Mouse (Mus musculus) MEL (cell line): Measurements from ENCODE around the gene Kidins220. TPM values are rescaled to one million over a fixed set of nuclear protein-coding genes. Genes with fewer than 3 reads are reported as not detected.

ENCODE experiments used
- DNase-seq: peaks from one replicate; pipeline ENCODE4 v3.0.0; 2011; ENCODE audit warnings: low read depth, low spot score
- H3K27ac ChIP-seq: 2 replicates; pipeline ENCODE4 v1.5.1; 2012; ENCODE audit warnings: low read depth, mild to moderate bottlenecking, control low read depth, low read length, moderate library complexity; ENCODE audit not compliant: control insufficient read depth
- H3K27me3 ChIP-seq, 2 experiments: fragments of 150-350 bp in 1 of 2; sonication (generic) in 1 of 2; 2 replicates each; pipeline ENCODE4 v1.6.1; 2012; ENCODE audit warnings: low read length in 2 of 2, mild to moderate bottlenecking in 2 of 2, improper control_type of control experiment in 1 of 2, moderate library complexity in 1 of 2; ENCODE audit not compliant: insufficient read depth in 2 of 2, control insufficient read depth in 1 of 2
- H3K36me3 ChIP-seq, 2 experiments: 2 replicates each; pipeline ENCODE4 v1.6.1; 2012 to 2014; ENCODE audit warnings: low read length in 2 of 2, improper control_type of control experiment in 1 of 2, inconsistent platforms in 1 of 2, mild to moderate bottlenecking in 1 of 2; ENCODE audit not compliant: insufficient read depth in 2 of 2, control insufficient read depth in 1 of 2
- H3K4me1 ChIP-seq, 2 experiments: fragments of 150-350 bp in 1 of 2; sonication (generic) in 1 of 2; 2 replicates each; pipeline ENCODE4 v1.6.1; 2012; ENCODE audit warnings: low read length in 2 of 2, improper control_type of control experiment in 1 of 2, mild to moderate bottlenecking in 1 of 2; ENCODE audit not compliant: insufficient read depth in 2 of 2, control insufficient read depth in 1 of 2
- H3K4me3 ChIP-seq, 2 experiments: fragments of 150-350 bp in 1 of 2; sonication (generic) in 1 of 2; 2 replicates each; pipeline ENCODE4 v1.5.1; 2012; ENCODE audit warnings: low read depth in 2 of 2, low read length in 2 of 2, mild to moderate bottlenecking in 2 of 2, moderate library complexity in 2 of 2, control low read depth in 1 of 2, improper control_type of control experiment in 1 of 2; ENCODE audit not compliant: control insufficient read depth in 1 of 2, insufficient read depth in 1 of 2
- H3K79me2 ChIP-seq: 2 replicates; pipeline ENCODE4 v1.6.1; 2012; ENCODE audit warnings: mild to moderate bottlenecking, low read length, moderate library complexity; ENCODE audit not compliant: control insufficient read depth, poor library complexity, insufficient read depth
- H3K9ac ChIP-seq: 2 replicates; pipeline ENCODE4 v1.6.1; 2012; ENCODE audit warnings: low read depth, mild to moderate bottlenecking, control low read depth, low read length, moderate library complexity; ENCODE audit not compliant: control insufficient read depth, poor library complexity, severe bottlenecking
- H3K9me3 ChIP-seq: fragments of 150-350 bp; sonication (generic); replicated peaks from 2 replicates; pipeline ENCODE4 v1.6.1; 2012; ENCODE audit warnings: mild to moderate bottlenecking, low read length, improper control_type of control experiment, moderate library complexity; ENCODE audit not compliant: insufficient read depth
- BHLHE40 ChIP-seq: IDR thresholded peaks from 2 replicates; pipeline ENCODE4 v1.6.1; 2012; ENCODE audit warnings: low read depth, mild to moderate bottlenecking, inconsistent platforms, low read length, improper control_type of control experiment, borderline replicate concordance
- CHD1 ChIP-seq: IDR thresholded peaks from 2 replicates; pipeline ENCODE4 v1.6.1; 2012; ENCODE audit warnings: low read depth, mild to moderate bottlenecking, inconsistent platforms, low read length, improper control_type of control experiment
- CHD2 ChIP-seq: IDR thresholded peaks from 2 replicates; pipeline ENCODE4 v1.6.1; 2011; ENCODE audit warnings: low read length, improper control_type of control experiment
- CTCF ChIP-seq, 3 experiments: IDR thresholded peaks in 2 of 3; conservative IDR thresholded peaks in 1 of 3; 2 replicates each; pipeline ENCODE4 v1.5.1; 2011 to 2012; ENCODE audit warnings: low read length in 3 of 3, low read depth in 2 of 3, mild to moderate bottlenecking in 2 of 3, improper control_type of control experiment in 1 of 3, inconsistent platforms in 1 of 3, mixed read lengths in 1 of 3, moderate library complexity in 1 of 3; ENCODE audit not compliant: control insufficient read depth in 1 of 3, insufficient read depth in 1 of 3, poor library complexity in 1 of 3, severe bottlenecking in 1 of 3
- E2F4 ChIP-seq: IDR thresholded peaks from 2 replicates; pipeline ENCODE4 v1.6.1; 2011; ENCODE audit warnings: low read depth, low read length, improper control_type of control experiment, borderline replicate concordance
- EP300 ChIP-seq, 2 experiments: IDR thresholded peaks; 2 replicates each; pipeline ENCODE4 v1.6.1; 2011; ENCODE audit warnings: improper control_type of control experiment in 2 of 2, low read length in 2 of 2, low read depth in 1 of 2, mild to moderate bottlenecking in 1 of 2
- ETS1 ChIP-seq: IDR thresholded peaks from 2 replicates; pipeline ENCODE4 v1.6.1; 2012; ENCODE audit warnings: low read depth, mild to moderate bottlenecking, inconsistent platforms, low read length, improper control_type of control experiment, moderate library complexity
- GABPA ChIP-seq: IDR thresholded peaks from 2 replicates; pipeline ENCODE4 v1.6.1; 2012; ENCODE audit warnings: low read depth, mild to moderate bottlenecking, inconsistent platforms, low read length, improper control_type of control experiment, moderate library complexity
- GATA1 ChIP-seq: IDR thresholded peaks from 2 replicates; pipeline ENCODE4 v1.6.1; 2011; ENCODE audit warnings: low read depth, low read length, improper control_type of control experiment
- KAT2A ChIP-seq: conservative IDR thresholded peaks from 2 replicates; pipeline ENCODE4 v1.6.1; 2012; ENCODE audit warnings: low read depth, low read length, improper control_type of control experiment, inconsistent platforms
- MAX ChIP-seq: IDR thresholded peaks from 2 replicates; pipeline ENCODE4 v1.6.1; 2011; ENCODE audit warnings: low read length, improper control_type of control experiment
- MXI1 ChIP-seq: IDR thresholded peaks from 2 replicates; pipeline ENCODE4 v1.6.1; 2011; ENCODE audit warnings: mild to moderate bottlenecking, low read depth, low read length, improper control_type of control experiment
- MYB ChIP-seq: IDR thresholded peaks from 2 replicates; pipeline ENCODE4 v1.6.1; 2011; ENCODE audit warnings: mild to moderate bottlenecking, low read depth, low read length, improper control_type of control experiment
- POLR2AphosphoS5 ChIP-seq: IDR thresholded peaks from 2 replicates; pipeline ENCODE4 v1.6.1; 2012; ENCODE audit warnings: low read depth, borderline replicate concordance, mild to moderate bottlenecking, inconsistent platforms, low read length, moderate library complexity, mixed read lengths
- RAD21 ChIP-seq: IDR thresholded peaks from 2 replicates; pipeline ENCODE4 v1.6.1; 2011; ENCODE audit warnings: mild to moderate bottlenecking, low read depth, low read length, improper control_type of control experiment
- RCOR1 ChIP-seq: IDR thresholded peaks from 2 replicates; pipeline ENCODE4 v1.6.1; 2012; ENCODE audit warnings: low read depth, mild to moderate bottlenecking, inconsistent platforms, low read length, improper control_type of control experiment
- SIN3A ChIP-seq: IDR thresholded peaks from 2 replicates; pipeline ENCODE4 v1.6.1; 2012; ENCODE audit warnings: low read length, improper control_type of control experiment, inconsistent platforms
- SMC3 ChIP-seq: IDR thresholded peaks from 2 replicates; pipeline ENCODE4 v1.6.1; 2011; ENCODE audit warnings: low read depth, low read length, improper control_type of control experiment
- TBP ChIP-seq: IDR thresholded peaks from 2 replicates; pipeline ENCODE4 v1.8.0; 2011; ENCODE audit warnings: low read depth, low read length, improper control_type of control experiment
- TCF12 ChIP-seq: IDR thresholded peaks from 2 replicates; pipeline ENCODE4 v1.6.1; 2014; ENCODE audit warnings: low read depth, mild to moderate bottlenecking, inconsistent platforms, low read length, improper control_type of control experiment, moderate library complexity
- USF1 ChIP-seq: IDR thresholded peaks from 2 replicates; pipeline ENCODE4 v1.6.1; 2014; ENCODE audit warnings: low read depth, mild to moderate bottlenecking, inconsistent platforms, low read length, improper control_type of control experiment, moderate library complexity
- USF2 ChIP-seq, 2 experiments: IDR thresholded peaks; 2 replicates each; pipeline ENCODE4 v1.6.1; 2011 to 2012; ENCODE audit warnings: improper control_type of control experiment in 2 of 2, low read length in 2 of 2, borderline replicate concordance in 1 of 2, inconsistent platforms in 1 of 2, low read depth in 1 of 2, mild to moderate bottlenecking in 1 of 2; ENCODE audit not compliant: insufficient read depth in 1 of 2
- ZC3H11A ChIP-seq: IDR thresholded peaks from 2 replicates; pipeline ENCODE4 v1.6.1; 2012; ENCODE audit warnings: low read depth, mild to moderate bottlenecking, inconsistent platforms, low read length, improper control_type of control experiment
- ZKSCAN1 ChIP-seq: IDR thresholded peaks from 2 replicates; pipeline ENCODE4 v1.6.1; 2012; ENCODE audit warnings: low read depth, mild to moderate bottlenecking, inconsistent platforms, low read length, improper control_type of control experiment, moderate library complexity
- ZMIZ1 ChIP-seq: IDR thresholded peaks from 2 replicates; pipeline ENCODE4 v1.6.1; 2012; ENCODE audit warnings: low read depth, mild to moderate bottlenecking, inconsistent platforms, low read length, improper control_type of control experiment, moderate library complexity
- polyA plus RNA-seq, 2 experiments: library from polyadenylated mRNA; stranded (reverse) in 1 of 2; unstranded in 1 of 2; fragments of >175 nt in 1 of 2; fragments of >200 nt in 1 of 2; gene quantifications; 2 replicates each; pipeline versions ENCODE4 v1.2.1 to v1.2.4; 2012; ENCODE audit warnings: low replicate concordance in 2 of 2, low read depth in 1 of 2; ENCODE audit not compliant: insufficient read length in 2 of 2, insufficient read depth in 1 of 2, missing spikeins in 1 of 2
- total RNA-seq: library from RNA; depleted of rRNA; stranded (reverse); fragments of 300-350 nt; gene quantifications from 2 replicates; pipeline ENCODE4 v1.2.3, GENCODE M21; 2012

Kidins220 gene
- total and polyA plus RNA-seq, 3 experiments: 26.2 to 124 (median 29.2) TPM

- DNase-seq: peak; percentile 68
Measured at GRCm38 (mm10) chr12:25027416-25027815, 52.7 kb downstream of the Kidins220 start.

DNA sequence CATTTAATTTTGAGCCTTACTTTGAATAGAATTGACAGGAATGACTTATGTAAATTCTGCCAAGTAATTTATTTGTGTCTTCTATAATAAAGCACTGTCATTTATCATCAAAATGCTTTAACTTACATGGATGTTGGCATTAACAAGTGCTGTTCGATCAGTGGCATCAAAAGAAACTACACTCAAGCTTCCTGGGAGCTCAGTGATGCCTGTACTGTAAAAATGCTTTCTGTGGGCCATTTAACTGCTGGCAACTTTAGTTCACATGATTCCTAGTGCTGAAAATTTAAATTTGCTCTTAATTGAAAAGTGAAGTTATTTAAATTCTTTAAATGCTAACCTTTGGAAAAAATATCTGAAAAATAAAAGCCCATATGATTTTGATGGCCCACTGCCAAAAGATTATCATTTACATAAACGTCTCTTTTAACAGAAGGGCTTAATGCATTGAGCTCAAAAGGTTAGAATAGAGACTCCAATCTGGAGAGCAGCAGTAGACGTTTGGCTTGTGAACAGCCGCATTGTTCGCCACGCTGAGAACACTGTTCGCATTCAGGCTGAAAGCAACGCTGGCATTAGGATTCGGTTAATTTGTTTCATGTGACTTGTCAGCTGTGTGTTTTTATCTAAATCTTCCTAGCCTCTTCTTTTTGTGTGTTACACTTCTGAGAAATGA is 59.1 kb downstream of the Kidins220 start:
- H3K9me3 ChIP-seq: no peaks in the 10 kb centered on the region
- H3K4me3 ChIP-seq: no peak overlapping the region
- DNase-seq: peak; percentile 49
- H3K27me3 ChIP-seq: no peaks in the 10 kb centered on the region
- no peak overlapping the region for H3K9ac ChIP-seq
- peaks cover 11 to 12% of the 10 kb centered on the region in 2 experiments for H3K36me3 ChIP-seq
- peaks cover 4 to 10% of the 10 kb centered on the region in 2 experiments for H3K4me1 ChIP-seq
- peak overlapping the region; percentile 28; the same call in 1 of the 2 replicates for H3K27ac ChIP-seq
- TF ChIP-seq CHD1 (no peak), MXI1 (no peak), KAT2A (no peak), ZMIZ1 (no peak), SIN3A (peak; percentile 37; the same call in 1 of the 2 replicates), USF1 (0 out of 2 replicates have a peak, but pooled peaks have one; percentile 10), POLR2AphosphoS5 (no peak), ETS1 (peak; percentile 40; the same call in 1 of the 2 replicates)
- no peaks in the 10 kb centered on the region for H3K79me2 ChIP-seq

More at GRCm38 (mm10) chr12:25027416-25027815, 52.7 kb downstream of the Kidins220 start:
- no peak overlapping the region for H3K4me3 ChIP-seq
- no peaks in the 10 kb centered on the region for H3K4me1 ChIP-seq
- no peaks in the 10 kb centered on the region for H3K79me2 ChIP-seq
- H3K27ac ChIP-seq: no peak overlapping the region
- peaks cover 0 to 11% of the 10 kb centered on the region in 2 experiments; a peak in 2 of 4 replicates for H3K36me3 ChIP-seq
- no peak overlapping the region for H3K9ac ChIP-seq
- H3K27me3 ChIP-seq: no peaks in the 10 kb centered on the region
- H3K9me3 ChIP-seq: no peaks in the 10 kb centered on the region
- TF ChIP-seq TCF12 (no peak), CHD2 (no peak), USF2 (IDR thresholded peaks at IDR 0.05; ENCODE audit: borderline replicate concordance in 1 of 2, insufficient read depth in 1 of 2, low read depth in 1 of 2, low read length in 2 of 2) (no peak), ZKSCAN1 (no peak), GABPA (no peak), ZMIZ1 (no peak), GATA1 (no peak), RCOR1 (no peak), MAX (no peak), E2F4 (no peak), BHLHE40 (no peak), CTCF (IDR thresholded peaks at IDR 0.05 in 2 of 3, conservative IDR thresholded peaks at IDR 0.05 in 1 of 3; ENCODE audit: control insufficient read depth in 1 of 3, insufficient read depth in 1 of 3, low read depth in 2 of 3, low read length in 3 of 3, poor library complexity in 1 of 3, severe bottlenecking in 1 of 3) (peak; percentile 56 to 80 (median 77)), EP300 (IDR thresholded peaks at IDR 0.05; ENCODE audit: low read depth in 1 of 2, low read length in 2 of 2) (no peak), SIN3A (no peak), ZC3H11A (peak; percentile 30; the same call in 1 of the 2 replicates), MYB (no peak), SMC3 (peak; percentile 70), RAD21 (peak; percentile 66), POLR2AphosphoS5 (no peak), TBP (no peak)
